Comparison of ENCODE assay signal across 11 mouse cellular contexts in the genomic region with DNA sequence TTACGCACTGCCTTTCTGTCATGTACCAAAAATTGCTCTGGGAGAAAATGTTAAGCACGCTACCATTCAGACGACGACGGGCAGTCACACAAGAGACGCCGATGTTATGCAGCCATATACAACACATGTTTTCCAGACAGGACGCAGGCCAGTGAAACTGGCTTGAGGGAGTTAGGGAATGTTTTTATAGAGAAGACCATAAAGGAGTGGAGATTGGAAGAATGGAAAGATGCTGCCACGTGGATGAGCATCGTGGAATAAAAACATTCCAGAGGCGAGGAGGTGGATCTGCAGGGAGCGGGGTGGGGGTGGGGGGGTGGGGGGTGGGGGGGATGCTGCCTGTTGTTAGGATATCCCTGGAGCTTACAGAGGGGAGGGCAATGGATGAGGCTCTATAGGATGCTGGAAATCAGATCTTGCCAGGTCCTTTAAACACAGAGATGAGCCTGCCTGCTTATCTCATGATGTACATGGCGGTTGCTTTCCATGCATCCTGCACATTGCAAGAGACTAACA.
DNase-seq lines count a peak whose midpoint lies in the region; ATAC-seq and TF ChIP-seq lines count a peak whose summit lies in the region.
"Had no signal": no experiment of that assay in that cellular context is flagged by ENCODE, and none has a peak within 500 bp of the region (broad histone marks: within the 10 kb centered on the region; RNA-seq: fewer than 3 reads in every experiment).

No protein-coding gene starts in this region.

- H3K27me3 ChIP-seq in heart, embryonic 13.5 days (replicated peaks) = no peaks in the 10 kb centered on the region
- no peaks in the 10 kb centered on the region for H3K27me3 ChIP-seq in hindbrain, postnatal 0 days (ENCODE audit: insufficient read depth, low read length)
- H3K27me3 ChIP-seq in neural tube, embryonic 15.5 days (replicated peaks) = no peaks in the 10 kb centered on the region
- H3K27me3 ChIP-seq: lung, embryonic 15.5 days had no signal

- H3K36me3 ChIP-seq in heart, embryonic 13.5 days = no peaks in the 10 kb centered on the region
- no peaks in the 10 kb centered on the region for H3K36me3 ChIP-seq in hindbrain, postnatal 0 days (ENCODE audit: insufficient read depth, low read length)
- no peaks in the 10 kb centered on the region for H3K36me3 ChIP-seq in neural tube, embryonic 15.5 days
- H3K36me3 ChIP-seq: lung, embryonic 15.5 days had no signal

- no peak overlapping the region for H3K9ac ChIP-seq in heart, embryonic 13.5 days
- no peak overlapping the region for H3K9ac ChIP-seq in hindbrain, postnatal 0 days (replicated peaks; ENCODE audit: low read length)
- H3K9ac ChIP-seq in neural tube, embryonic 15.5 days (replicated peaks) = no peak overlapping the region
- H3K9ac ChIP-seq: lung, embryonic 15.5 days had no signal

- peak overlapping the region; percentile 14; the same call in 1 of the 2 replicates for H3K4me2 ChIP-seq in heart, embryonic 13.5 days
- H3K4me2 ChIP-seq in hindbrain, postnatal 0 days (ENCODE audit: low read depth, low read length) = peak overlapping the region; percentile 27
- H3K4me2 ChIP-seq in neural tube, embryonic 15.5 days = peak overlapping the region; percentile 25
- H3K4me2 ChIP-seq: lung, embryonic 15.5 days had no signal

- no peaks in the 10 kb centered on the region for H3K9me3 ChIP-seq in heart, embryonic 13.5 days
- no peaks in the 10 kb centered on the region for H3K9me3 ChIP-seq in hindbrain, postnatal 0 days (ENCODE audit: low read length)
- no peaks in the 10 kb centered on the region for H3K9me3 ChIP-seq in neural tube, embryonic 15.5 days (replicated peaks)
- H3K9me3 ChIP-seq: lung, embryonic 15.5 days had no signal

- no peak for DNase-seq in heart, postnatal 4 days
- peak; percentile 10 for DNase-seq in retina, postnatal 1 day
- DNase-seq in retina, embryonic 14.5 days (ENCODE audit: low spot score) = no peak
- DNase-seq in hindbrain, postnatal 0 days (ENCODE audit: low spot score) = peak; percentile 28
- DNase-seq in embryo, embryonic 10 days (ENCODE audit: low spot score) = no peak
- DNase-seq: kidney, postnatal 25 days; thymus, postnatal 14 days had no signal

- WGBS in heart, embryonic 13.5 days = 58% methylated on average over 13 of the region's 13 CpGs
- WGBS in hindbrain, postnatal 0 days = 29% methylated on average over 13 of the region's 13 CpGs
- 29% methylated on average over 13 of the region's 13 CpGs for WGBS in neural tube, embryonic 15.5 days

- ATAC-seq in heart, embryonic 13.5 days (ENCODE audit: extremely low read depth, insufficient number of reproducible peaks, low FRiP score, low TSS enrichment) = no peak
- peak; percentile 55; the same call in 1 of the 2 replicates for ATAC-seq in hindbrain, postnatal 0 days
- 0 out of 2 replicates have a peak, but pooled peaks have one; percentile 30 for ATAC-seq in neural tube, embryonic 15.5 days (ENCODE audit: low FRiP score)
- no peak for ATAC-seq in cerebellum, adult (ENCODE audit: insufficient number of reproducible peaks, low FRiP score, low TSS enrichment)

- H3K4me3 ChIP-seq in heart, embryonic 13.5 days = no peak overlapping the region
- H3K4me3 ChIP-seq in hindbrain, postnatal 0 days (ENCODE audit: low read length) = no peak overlapping the region
- H3K4me3 ChIP-seq in neural tube, embryonic 15.5 days (replicated peaks) = no peak overlapping the region
- H3K4me3 ChIP-seq: lung, embryonic 15.5 days had no signal

- H3K4me1 ChIP-seq in heart, embryonic 13.5 days = no peaks in the 10 kb centered on the region
- H3K4me1 ChIP-seq in hindbrain, postnatal 0 days (ENCODE audit: insufficient read depth, low read length) = 0 out of 2 replicates have a peak, but pooled peaks cover 5% of the 10 kb centered on the region
- peaks cover 26% of the 10 kb centered on the region for H3K4me1 ChIP-seq in neural tube, embryonic 15.5 days
- H3K4me1 ChIP-seq: lung, embryonic 15.5 days had no signal

- H3K27ac ChIP-seq in heart, embryonic 13.5 days (replicated peaks) = no peak overlapping the region
- peak overlapping the region; percentile 45; the same call in 1 of the 2 replicates for H3K27ac ChIP-seq in hindbrain, postnatal 0 days
- H3K27ac ChIP-seq in neural tube, embryonic 15.5 days (replicated peaks) = peak overlapping the region; percentile 51; the same call in 1 of the 2 replicates
- H3K27ac ChIP-seq: lung, embryonic 15.5 days had no signal

- TF ChIP-seq CTCF in hindbrain, postnatal 0 days (IDR thresholded peaks at IDR 0.05; ENCODE audit: low read depth) = no peak

Comparison
In these comparisons a context has a peak if more than half of its experiments do, and no peak if none do; other contexts are left out.
1. DNase-seq: peak in retina, postnatal 1 day (single experiment) and hindbrain, postnatal 0 days (single experiment); none in heart, postnatal 4 days (single experiment), retina, embryonic 14.5 days (single experiment) and embryo, embryonic 10 days (single experiment).
2. ATAC-seq: peak in hindbrain, postnatal 0 days (single experiment) and neural tube, embryonic 15.5 days (single experiment); none in heart, embryonic 13.5 days (single experiment) and cerebellum, adult (single experiment).
3. Peak in every context shown above with its lines, with median percentiles within 50 percentile points of each other: H3K4me2 ChIP-seq.